Comparison of ENCODE assay signal across 8 mouse cellular contexts in genomic region chr13:103109872-103110271, GRCm38 (mm10).
DNase-seq lines count a peak whose midpoint lies in the region; ATAC-seq and TF ChIP-seq lines count a peak whose summit lies in the region.

No protein-coding gene starts in this region.

- DNase-seq in CD4-positive helper T cell, adult 2 months (ENCODE audit: low read depth, low spot score), result peak; percentile 52
- peak; percentile 62 to 78 for DNase-seq in cerebellum, postnatal 36 days
- peak; percentile 69 for DNase-seq in gastrocnemius, adult 2 months
- DNase-seq in kidney, postnatal 10 days, result peak; percentile 85
- peak; percentile 39 to 48 for DNase-seq in lung, adult 18-20 months
- DNase-seq in ovary, postnatal 14 days (ENCODE audit: low spot score), result peak; percentile 66
- DNase-seq in urinary bladder, postnatal 14 days (ENCODE audit: low spot score), result peak; percentile 79

- H3K27ac ChIP-seq in gastrocnemius, adult 2 months, result no peak overlapping the region

- peak; percentile 71 for ATAC-seq in activated CD4-positive, CD25-positive, alpha-beta regulatory T cell, adult 4 months

- TF ChIP-seq CTCF in gastrocnemius, adult 2 months (IDR thresholded peaks at IDR 0.05), result peak; percentile 90

- H3K4me3 ChIP-seq in gastrocnemius, adult 2 months, result peak overlapping the region; percentile 60

- intact Hi-C loops in gastrocnemius, adult 2 months (cut with DNase I), result loop anchor here (5.0 kb wide), 3 partner anchors 203 to 433 kb away; no protein-coding TSS in a partner anchor
